Comparison of ENCODE assay signal across 10 mouse cellular contexts in the genomic region with DNA sequence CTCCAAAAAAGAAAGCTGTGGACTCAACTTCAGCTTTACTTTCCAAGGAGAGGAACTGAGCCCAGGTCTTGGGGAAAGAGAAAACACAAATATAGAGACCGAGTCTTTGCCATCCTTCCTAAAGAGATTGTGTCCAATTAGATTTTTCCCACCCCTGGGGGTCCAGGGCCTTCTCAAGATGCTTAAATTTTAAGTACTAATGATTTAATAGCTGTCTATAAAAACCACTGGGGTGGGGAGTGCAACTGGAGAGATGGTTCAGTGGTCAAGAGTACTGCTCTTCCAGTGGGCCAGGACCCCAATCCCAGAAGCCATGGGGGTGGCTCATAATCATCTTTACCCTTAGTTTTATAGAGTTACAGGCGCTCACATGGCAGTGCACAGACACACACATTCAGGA. TPM values are rescaled to one million over a fixed set of nuclear protein-coding genes. Genes with fewer than 3 reads are reported as not detected.
DNase-seq lines count a peak whose midpoint lies in the region; ATAC-seq and TF ChIP-seq lines count a peak whose summit lies in the region.
"Had no signal": no experiment of that assay in that cellular context is flagged by ENCODE, and none has a peak within 500 bp of the region (broad histone marks: within the 10 kb centered on the region; RNA-seq: fewer than 3 reads in every experiment).

No protein-coding gene starts in this region.

- peaks cover 29% of the 10 kb centered on the region for H3K4me1 ChIP-seq in hindbrain, embryonic 15.5 days (replicated peaks)
- peaks cover 15% of the 10 kb centered on the region for H3K4me1 ChIP-seq in midbrain, embryonic 14.5 days (ENCODE audit: control insufficient read depth, insufficient read depth, low read length)

- ATAC-seq in hindbrain, embryonic 15.5 days (ENCODE audit: low FRiP score, low read depth): no peak
- no peak for ATAC-seq in midbrain, embryonic 14.5 days (ENCODE audit: low FRiP score, low TSS enrichment)

- H3K4me3 ChIP-seq in left cerebral cortex, adult 2 months: peak overlapping the region; percentile 93
- H3K4me3 ChIP-seq in hindbrain, embryonic 15.5 days: peak overlapping the region; percentile 90
- peak overlapping the region; percentile 88; the same call in 1 of the 2 replicates for H3K4me3 ChIP-seq in midbrain, embryonic 14.5 days (replicated peaks; ENCODE audit: low read depth, low read length)

- intact Hi-C loops in heart, postnatal 10 days (cut with DNase I): loop anchor here (2.0 kb wide), 2 partner anchors 38 to 136 kb away; no protein-coding TSS in a partner anchor
- intact Hi-C loops in left cerebral cortex, adult 2 months (cut with DNase I): loop anchor here (2.0 kb wide), 1 partner anchor 84 kb away; no protein-coding TSS in a partner anchor

- 89% methylated on average over 2 of the region's 2 CpGs for WGBS in hindbrain, embryonic 15.5 days
- 96% methylated on average over 2 of the region's 2 CpGs for WGBS in midbrain, embryonic 14.5 days

- peak; percentile 75 for DNase-seq in heart, adult 11 months
- DNase-seq in heart, postnatal 10 days: no peak
- DNase-seq in left cerebral cortex, adult 2 months (ENCODE audit: extremely low spot score in 1 of 2, low spot score in 2 of 2): no peak
- DNase-seq in left cerebral cortex, adult 9 months (ENCODE audit: low spot score in 2 of 2): no peak
- no peak for DNase-seq in midbrain, embryonic 14.5 days
- no peak for DNase-seq in adrenal gland, postnatal 4 days (ENCODE audit: low spot score in 2 of 2)
- DNase-seq in cerebellum, adult 11 months: no peak
- DNase-seq: gastrocnemius, postnatal 14 days had no signal

- H3K9ac ChIP-seq in hindbrain, embryonic 15.5 days: no peak overlapping the region
- no peak overlapping the region for H3K9ac ChIP-seq in midbrain, embryonic 14.5 days (replicated peaks; ENCODE audit: low read length)

- no peak overlapping the region for H3K27ac ChIP-seq in left cerebral cortex, adult 2 months
- H3K27ac ChIP-seq in hindbrain, embryonic 15.5 days (replicated peaks): no peak overlapping the region
- H3K27ac ChIP-seq in midbrain, embryonic 14.5 days (replicated peaks; ENCODE audit: low read depth, low read length): no peak overlapping the region
- H3K27ac ChIP-seq: macrophage had no signal

- H3K4me2 ChIP-seq in hindbrain, embryonic 15.5 days: peak overlapping the region; percentile 76
- H3K4me2 ChIP-seq in midbrain, embryonic 14.5 days (ENCODE audit: low read length): peak overlapping the region; percentile 90

- TF ChIP-seq CTCF in left cerebral cortex, adult 2 months (IDR thresholded peaks at IDR 0.05): no peak

- H3K9me3 ChIP-seq in hindbrain, embryonic 15.5 days: no peaks in the 10 kb centered on the region
- H3K9me3 ChIP-seq in midbrain, embryonic 14.5 days (ENCODE audit: control insufficient read depth, low read length): no peaks in the 10 kb centered on the region

- H3K27me3 ChIP-seq in hindbrain, embryonic 15.5 days: no peaks in the 10 kb centered on the region
- H3K27me3 ChIP-seq in midbrain, embryonic 14.5 days (ENCODE audit: control insufficient read depth, insufficient read depth, low read length): no peaks in the 10 kb centered on the region

- H3K36me3 ChIP-seq in hindbrain, embryonic 15.5 days: peaks cover 11% of the 10 kb centered on the region; the same call in 1 of the 2 replicates
- peaks cover 16% of the 10 kb centered on the region for H3K36me3 ChIP-seq in midbrain, embryonic 14.5 days (ENCODE audit: control insufficient read depth, insufficient read depth, low read length)

RNA-seq across cellular contexts. Expression of gene Akap8l, which starts 2.0 kb away (rescaled TPM):
- 10 to 100 TPM; 46.6 to 51.8 TPM for total RNA-seq in heart, postnatal 10 days (2021)
- total RNA-seq in left cerebral cortex, adult 2 months (2021): 100 to 1,000 TPM; 230 to 236 TPM
- polyA plus RNA-seq in hindbrain, embryonic 15.5 days (2015; fragmentation: Nextera tagmentation; extraction: Ambion mirVana): 161 and 171 TPM in 2 replicates
- polyA plus RNA-seq in midbrain, embryonic 14.5 days (2014; fragmentation: Nextera tagmentation; extraction: Ambion mirVana): 115 and 122 TPM in 2 replicates
- 100 to 1,000 TPM; 157 to 160 TPM for total RNA-seq in adrenal gland, postnatal 4 days (2021)

RNA-seq across cellular contexts. Expression of gene Akap8, which starts 27.4 kb away (rescaled TPM):
- 10 to 100 TPM; 62.0 to 72.8 TPM for total RNA-seq in heart, postnatal 10 days (2021)
- 100 to 1,000 TPM in 1 of 2 experiments, 10 to 100 TPM in 1; 99.6 to 110 TPM for total RNA-seq in left cerebral cortex, adult 2 months (2021)
- 102 and 106 TPM in 2 replicates for polyA plus RNA-seq in hindbrain, embryonic 15.5 days (2015; fragmentation: Nextera tagmentation; extraction: Ambion mirVana)
- polyA plus RNA-seq in midbrain, embryonic 14.5 days (2014; fragmentation: Nextera tagmentation; extraction: Ambion mirVana): 51.6 and 56.0 TPM in 2 replicates
- 100 to 1,000 TPM; 129 to 130 TPM for total RNA-seq in adrenal gland, postnatal 4 days (2021)

RNA-seq across cellular contexts. Expression of gene Wiz, which starts 40.8 kb away (rescaled TPM):
- total RNA-seq in heart, postnatal 10 days (2021): 10 to 100 TPM; 29.5 to 30.7 TPM
- 10 to 100 TPM; 45.9 to 48.4 TPM for total RNA-seq in left cerebral cortex, adult 2 months (2021)
- polyA plus RNA-seq in hindbrain, embryonic 15.5 days (2015; fragmentation: Nextera tagmentation; extraction: Ambion mirVana): 38.7 and 45.8 TPM in 2 replicates
- polyA plus RNA-seq in midbrain, embryonic 14.5 days (2014; fragmentation: Nextera tagmentation; extraction: Ambion mirVana): 40.8 and 59.2 TPM in 2 replicates
- 10 to 100 TPM; 66.5 to 71.9 TPM for total RNA-seq in adrenal gland, postnatal 4 days (2021)

RNA-seq across cellular contexts. Expression of gene Rasal3, which starts 55.0 kb away (rescaled TPM):
- 1 to 10 TPM in 1 of 2 experiments, under 1 TPM in 1; 0.55 to 1.3 TPM for total RNA-seq in heart, postnatal 10 days (2021)
- total RNA-seq in left cerebral cortex, adult 2 months (2021): 1 to 10 TPM; 3.8 to 5.2 TPM
- 0.42 and 0.65 TPM in 2 replicates for polyA plus RNA-seq in hindbrain, embryonic 15.5 days (2015; fragmentation: Nextera tagmentation; extraction: Ambion mirVana)
- polyA plus RNA-seq in midbrain, embryonic 14.5 days (2014; fragmentation: Nextera tagmentation; extraction: Ambion mirVana): 0.39 and 0.50 TPM in 2 replicates
- 1 to 10 TPM in 1 of 2 experiments, under 1 TPM in 1; 0.96 to 1.5 TPM for total RNA-seq in adrenal gland, postnatal 4 days (2021)
